Mouse (Mus musculus) cerebellum, postnatal 36 days (tissue): ENCODE measurements around the gene Art2b.
"Not testable (repeated sequence)": the region's sequence is repeated elsewhere in the genome, so short reads cannot be mapped to it uniquely, and the experiment has no call there.

Experiments used
- DNase-seq, 2 experiments: peaks; one replicate each; pipeline ENCODE4 v3.0.0; 2021 to 2022; ENCODE audit warnings: mixed read lengths in 2 of 2

The Art2b gene

DNA sequence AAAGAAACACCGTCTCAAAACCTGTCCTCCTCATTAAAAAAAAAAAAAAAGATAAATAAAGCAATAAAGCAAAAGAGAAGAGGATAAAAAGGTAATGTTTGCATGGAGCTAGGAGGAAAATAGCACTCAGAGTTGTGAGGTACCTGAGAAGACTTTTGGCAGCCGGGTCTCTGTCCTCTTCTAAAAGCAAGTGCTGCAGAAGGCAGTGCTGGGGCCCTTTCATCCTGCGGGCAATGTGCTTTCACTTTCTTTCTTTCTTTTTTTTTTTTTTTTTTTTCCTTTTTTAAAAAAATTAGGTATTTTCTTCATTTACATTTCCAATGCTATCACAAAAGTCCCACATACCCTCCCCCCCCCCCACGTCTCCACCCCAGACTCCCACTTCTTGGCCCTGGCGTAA, at the start of gene Art2b:
Gene Art2b, minus strand, starts transcription at position 193 of the 400 bp plus-strand sequence.
- DNase-seq, result no peak

DNA sequence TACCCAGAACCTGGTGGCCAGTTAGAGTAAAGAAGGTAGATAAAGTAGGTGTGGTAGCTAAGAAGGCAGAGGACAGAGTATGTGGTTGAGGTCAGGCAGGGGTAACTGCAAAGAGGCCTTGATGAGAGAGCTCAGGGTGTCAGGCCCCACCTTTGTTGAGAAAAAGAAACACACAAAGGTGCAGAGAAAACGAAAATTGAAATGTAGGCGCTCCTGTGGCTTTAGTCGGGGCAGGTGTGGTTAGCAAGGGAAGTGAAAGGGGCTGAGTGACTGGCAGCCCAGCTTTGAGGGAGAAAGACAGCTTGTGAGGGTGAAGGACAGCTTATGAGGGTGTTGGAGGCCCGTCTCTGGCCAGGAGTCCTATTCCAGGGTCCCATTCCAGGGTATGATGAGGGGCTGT, 49.1 kb upstream of the Art2b start:
- no peak for DNase-seq

DNA sequence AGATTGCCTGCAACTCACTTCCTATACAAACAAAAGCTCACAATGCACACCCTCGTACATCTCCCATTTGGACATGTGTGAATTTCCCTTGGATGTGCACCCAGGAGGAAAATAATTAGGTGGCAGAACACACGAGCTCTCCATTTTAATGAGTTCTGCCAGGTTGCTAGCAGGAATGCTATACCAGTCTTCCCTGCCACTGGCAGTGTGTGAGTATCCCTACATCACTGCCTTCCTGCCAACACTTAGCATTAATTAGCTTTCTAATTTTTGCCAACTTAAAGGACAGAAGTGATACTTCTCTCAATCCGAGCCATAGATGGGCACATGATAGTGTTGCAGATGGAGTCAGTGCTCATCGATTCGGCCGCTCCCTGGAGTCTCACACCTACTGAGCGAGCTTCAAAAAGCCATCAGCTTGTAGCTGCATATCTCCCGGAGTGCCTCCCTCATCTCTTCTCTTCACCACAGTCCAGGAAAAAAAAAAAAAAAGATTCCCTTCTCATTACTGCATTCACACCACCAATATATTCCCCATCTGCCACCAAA, 48.3 kb upstream of the Art2b start:
- DNase-seq, result no peak

DNA sequence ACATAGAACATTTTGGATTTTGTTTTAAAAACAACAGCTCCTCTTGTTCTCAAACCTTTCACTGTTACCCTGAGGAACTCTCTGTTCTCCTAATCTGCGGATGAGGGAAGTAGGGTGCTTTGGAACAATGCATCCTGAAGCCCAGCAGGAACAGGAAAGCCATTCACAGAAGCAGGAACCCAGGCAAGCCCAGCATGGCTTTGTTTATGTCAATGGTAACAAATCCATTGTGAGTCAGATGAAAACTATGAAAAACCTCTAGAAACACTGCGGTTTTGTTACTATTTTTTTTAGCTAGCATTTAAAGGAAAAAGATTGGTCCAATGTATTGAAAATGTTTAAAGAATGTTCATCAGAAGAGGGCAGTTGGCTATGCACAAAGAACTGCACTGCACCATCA, 43.1 kb upstream of the Art2b start:
- no peak for DNase-seq

DNA sequence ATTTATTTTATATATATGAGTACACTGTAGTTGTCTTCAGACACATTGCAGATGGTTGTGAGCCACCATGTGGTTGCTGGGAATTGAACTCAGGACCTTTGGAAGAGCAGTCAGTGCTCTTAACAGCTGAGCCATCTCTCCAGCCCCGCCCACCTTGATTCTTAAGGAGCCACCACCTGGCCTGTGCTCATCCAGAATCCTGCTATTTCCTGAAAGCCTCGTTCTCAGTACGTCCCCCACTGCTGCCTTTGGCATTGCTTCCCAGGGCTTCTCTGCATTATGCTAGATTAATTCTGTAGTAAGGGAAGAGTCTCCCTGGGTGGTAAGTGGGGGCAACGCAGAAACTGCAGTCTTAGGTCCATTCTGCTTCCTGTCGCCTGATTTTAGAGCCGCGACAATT, 41.8 kb upstream of the Art2b start:
- DNase-seq, result not testable (repeated sequence)

DNA sequence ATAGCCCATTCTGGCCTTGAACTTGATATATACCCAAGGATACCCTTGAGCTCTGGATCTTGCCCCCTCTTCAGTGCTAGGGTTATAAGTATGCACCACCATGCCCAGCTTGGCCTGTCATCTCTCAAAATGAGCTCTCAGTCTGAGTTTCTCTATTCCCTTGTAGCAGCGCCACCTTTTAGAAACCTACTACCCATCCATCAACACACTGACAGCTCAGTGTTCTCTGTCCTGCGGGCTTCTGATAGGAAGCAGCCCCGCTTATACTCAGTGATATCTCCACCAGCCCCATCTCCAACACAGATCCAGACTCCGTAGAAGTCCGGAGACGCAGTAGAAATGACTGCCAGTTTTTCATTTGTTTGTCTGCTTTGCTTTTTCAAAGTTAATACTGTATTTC, 38.9 kb upstream of the Art2b start:
- no peak for DNase-seq

DNA sequence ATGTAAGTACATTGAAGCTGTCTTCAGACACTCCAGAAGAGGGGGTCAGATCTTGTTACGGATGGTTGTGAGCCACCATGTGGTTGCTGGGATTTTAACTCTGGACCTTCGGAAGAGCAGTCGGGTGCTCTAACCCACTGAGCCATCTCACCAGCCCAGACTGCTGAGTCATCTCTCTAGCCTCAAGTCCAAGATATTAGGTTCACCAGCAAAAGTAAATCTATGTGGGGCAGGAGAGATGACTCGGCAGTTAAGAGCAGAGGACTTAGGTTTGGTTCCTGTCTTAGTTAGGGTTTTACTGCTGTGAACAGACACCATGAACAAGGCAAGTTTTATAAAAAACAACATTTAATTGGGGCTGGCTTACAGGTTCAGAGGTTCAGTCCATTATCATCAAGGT, 36.5 kb upstream of the Art2b start:
- DNase-seq, result not testable (repeated sequence)

DNA sequence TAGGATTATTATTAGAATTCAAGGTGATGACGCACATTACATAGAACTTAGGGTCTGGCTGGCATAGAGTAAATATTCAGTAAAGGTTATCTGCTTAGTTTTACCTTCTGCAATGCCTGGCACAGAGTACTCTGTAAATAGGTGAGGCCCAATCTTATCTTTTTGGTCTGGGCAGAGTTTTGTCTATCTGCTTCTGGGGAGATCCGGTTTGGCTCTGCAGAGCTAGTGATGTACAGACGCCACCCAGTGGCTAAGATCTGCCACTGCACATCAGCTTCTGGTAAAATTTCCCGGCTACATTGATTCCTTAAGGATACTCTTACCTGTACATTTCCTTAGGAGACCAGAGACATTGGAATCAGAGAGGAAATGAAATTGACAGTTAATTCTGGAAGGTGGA, 35.0 kb upstream of the Art2b start:
- DNase-seq, result peak; percentile 30 to 33

DNA sequence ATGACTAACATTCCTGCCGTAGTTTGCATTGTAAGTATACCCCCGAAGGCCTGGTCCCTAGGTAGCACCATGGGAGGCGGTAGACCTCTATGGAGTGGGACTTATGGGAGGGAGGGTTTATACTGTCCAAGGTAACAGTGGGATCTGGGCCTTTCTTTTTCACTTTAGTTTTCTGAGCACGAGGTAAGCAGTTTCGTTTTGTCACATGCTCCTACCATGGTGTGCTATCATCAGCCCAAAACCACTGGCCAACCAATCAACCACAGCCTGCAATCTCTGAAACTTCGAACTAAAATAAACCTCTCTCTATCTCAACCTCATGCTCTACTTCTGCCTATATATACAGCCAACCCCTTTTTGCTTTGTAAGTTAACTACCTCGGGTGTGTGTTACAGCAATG, 32.9 kb upstream of the Art2b start:
- no peak for DNase-seq

DNA sequence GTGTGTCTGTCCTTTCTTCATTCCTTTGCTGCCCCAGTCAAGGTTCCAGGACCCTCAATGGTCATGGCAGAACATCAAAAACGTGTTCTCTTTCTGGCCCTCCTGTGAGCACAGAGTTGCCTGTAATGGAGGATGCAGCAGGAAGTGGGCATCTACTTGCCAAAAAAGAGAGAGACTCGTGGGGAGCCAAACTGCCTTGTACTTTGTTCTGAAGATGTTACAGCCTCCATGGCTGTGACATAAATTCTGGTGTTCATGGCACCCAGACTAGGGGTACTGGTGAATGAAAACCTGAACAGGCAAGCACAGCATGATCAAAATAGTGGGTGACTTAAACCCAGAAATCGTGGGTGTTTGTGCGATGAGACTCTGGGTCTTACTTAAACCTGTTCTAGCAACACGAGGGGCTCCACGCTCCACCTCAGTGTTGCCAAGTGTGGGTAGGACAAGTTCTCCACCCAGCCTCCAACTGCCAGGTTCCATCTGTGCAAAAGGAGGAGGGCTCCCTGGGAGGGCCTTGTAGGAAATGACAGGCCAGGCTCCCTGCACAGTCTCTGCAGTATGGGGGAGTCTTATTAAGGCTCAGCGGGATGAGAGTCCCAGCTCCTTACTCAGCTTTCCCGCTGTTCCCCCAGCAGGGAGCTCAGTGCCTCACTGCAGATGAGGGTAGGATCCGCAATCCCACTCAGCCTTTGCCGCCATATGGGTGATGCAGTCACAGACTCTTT, 32.2 kb upstream of the Art2b start:
- DNase-seq, result no peak

DNA sequence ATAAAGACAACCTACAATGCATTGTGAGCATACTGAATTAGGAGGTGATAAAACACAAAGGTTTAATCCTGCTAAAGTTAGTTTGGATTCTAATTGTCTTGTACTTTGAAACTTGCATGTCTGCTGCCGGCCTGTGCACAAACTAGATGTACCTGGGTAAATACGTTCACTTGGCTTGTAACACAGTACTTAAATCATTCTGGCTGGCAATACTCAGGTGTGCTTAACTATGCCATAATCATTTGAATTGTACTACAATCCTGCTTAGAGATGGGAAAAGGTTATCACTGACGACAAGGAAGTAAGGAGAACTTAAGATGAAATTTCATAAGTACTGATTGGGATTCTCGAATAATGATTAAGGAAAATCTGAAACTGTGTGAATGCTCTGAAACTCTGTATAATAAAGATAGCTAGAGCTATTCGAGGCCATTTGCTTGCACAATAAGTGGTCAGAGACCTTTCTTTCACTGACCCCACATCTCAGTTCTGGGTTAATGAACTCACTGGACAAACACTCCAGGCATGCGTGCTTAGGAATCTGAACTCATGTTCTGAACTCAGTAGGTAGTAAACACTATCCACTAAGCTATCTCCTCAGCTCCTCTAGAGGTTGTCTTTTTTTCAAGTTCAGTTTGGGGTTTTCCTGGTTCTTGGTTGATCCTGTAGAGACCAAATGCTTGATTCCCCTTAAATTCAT, 30.9 kb upstream of the Art2b start:
- no peak for DNase-seq

DNA sequence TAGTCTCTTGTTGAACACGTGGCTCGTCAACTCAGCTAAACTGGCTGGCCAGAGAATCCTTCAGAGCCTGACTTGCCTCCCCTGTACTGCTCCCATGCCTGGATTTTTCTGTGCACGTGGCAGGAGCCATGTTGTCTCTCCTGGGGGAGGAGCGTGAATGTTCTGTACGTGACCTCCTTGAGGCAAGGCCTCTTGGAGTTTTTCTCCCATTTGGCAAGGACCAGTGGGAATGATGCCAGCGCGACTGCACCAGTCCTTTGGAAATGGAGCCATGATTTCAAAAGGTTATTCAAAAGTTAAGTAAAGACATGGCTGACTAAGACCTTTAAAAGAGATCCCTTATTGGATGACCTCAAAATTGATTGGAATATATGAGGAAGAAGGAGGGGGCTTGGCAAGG, 30.0 kb upstream of the Art2b start:
- no peak for DNase-seq

DNA sequence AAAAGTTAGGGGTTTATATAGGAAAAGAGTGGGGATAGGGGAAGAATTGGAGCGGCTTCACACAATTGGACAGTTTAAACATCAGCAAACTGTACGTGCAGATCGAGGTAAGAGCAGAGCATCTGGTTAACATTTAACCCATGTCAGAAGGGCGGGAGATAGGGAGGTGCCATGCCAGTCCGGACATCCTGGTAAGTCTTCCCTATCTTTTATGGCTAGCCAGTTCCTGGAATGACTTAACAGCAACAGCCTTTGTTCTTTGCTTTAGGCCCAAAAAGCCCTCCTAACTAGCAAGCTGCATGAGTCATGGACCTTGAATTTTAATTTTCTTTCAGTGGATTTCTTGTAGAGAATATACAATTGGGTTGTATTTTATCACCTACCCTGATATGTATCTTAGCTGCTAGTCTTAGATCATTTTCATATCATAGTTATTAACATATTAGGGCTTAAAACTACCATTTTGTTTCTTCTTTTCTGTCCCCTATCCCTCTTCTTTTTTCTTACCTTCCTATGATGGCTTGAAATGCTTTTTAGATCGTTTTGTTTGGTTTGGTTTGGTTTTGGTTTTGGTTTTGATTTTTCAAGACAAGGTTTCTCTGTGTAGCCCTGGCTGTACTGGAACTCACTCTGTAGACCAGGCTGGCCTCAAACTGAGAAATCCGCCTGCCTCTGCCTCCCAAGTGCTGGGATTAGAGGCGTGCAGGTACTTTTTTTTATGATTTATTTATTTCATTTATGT, 27.6 kb upstream of the Art2b start:
- DNase-seq, result not testable (repeated sequence)

DNA sequence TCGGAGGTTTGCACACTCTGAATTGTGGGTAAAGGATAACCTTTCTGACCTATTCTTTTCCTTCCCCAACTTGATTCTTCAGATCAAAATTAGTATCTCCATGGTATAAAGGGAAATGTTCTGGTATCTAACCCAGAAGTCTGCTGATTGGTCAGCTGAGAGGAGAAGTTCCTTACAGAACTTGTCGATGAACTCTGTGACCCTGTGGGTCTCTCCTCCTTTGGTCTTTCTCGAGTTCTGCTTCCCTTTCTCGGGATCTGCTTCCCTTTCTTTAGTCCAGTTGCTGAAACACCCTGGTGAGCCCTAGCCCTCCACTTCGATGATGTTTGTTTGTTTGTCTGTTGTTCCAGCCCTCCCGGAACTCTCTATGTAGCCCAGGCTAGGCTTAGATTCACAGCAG, 22.4 kb upstream of the Art2b start:
- no peak for DNase-seq

DNA sequence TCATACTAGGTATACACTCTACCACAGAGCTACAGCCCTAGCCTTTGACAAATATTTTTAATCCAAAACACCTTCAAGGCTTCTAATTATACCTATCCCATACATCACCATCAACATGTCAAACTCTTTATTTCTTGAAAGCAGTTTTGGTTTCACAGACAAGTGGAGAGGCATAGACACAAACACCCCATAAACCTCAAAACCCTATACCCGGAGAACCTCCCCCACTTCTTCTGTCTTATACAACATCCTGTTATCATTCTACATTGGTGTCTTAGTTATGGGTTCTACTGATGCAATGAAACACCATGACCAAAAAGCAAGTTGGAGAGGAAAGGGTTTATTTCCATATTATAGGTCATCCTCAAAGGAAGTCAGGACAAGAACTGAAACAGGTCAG, 15.0 kb upstream of the Art2b start:
- no peak for DNase-seq

DNA sequence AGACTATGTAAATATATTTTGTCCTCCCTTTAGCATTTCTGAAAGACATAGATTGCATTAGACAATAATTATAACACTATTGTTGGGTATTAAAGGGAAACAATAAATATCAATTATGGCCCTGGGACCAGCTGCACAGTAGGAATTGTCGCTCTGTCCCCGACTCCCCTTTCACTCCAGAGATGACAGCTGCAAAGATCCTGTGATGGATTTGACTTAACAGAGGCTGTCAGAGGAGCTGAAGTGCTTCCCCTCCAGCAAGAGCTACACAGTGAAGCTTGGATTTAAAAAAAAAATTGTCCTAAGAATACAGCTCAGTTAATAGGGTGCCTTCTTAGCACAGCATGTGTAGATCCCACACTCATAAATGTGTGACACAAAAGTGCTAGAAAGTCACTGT, 13.1 kb upstream of the Art2b start:
- no peak for DNase-seq

DNA sequence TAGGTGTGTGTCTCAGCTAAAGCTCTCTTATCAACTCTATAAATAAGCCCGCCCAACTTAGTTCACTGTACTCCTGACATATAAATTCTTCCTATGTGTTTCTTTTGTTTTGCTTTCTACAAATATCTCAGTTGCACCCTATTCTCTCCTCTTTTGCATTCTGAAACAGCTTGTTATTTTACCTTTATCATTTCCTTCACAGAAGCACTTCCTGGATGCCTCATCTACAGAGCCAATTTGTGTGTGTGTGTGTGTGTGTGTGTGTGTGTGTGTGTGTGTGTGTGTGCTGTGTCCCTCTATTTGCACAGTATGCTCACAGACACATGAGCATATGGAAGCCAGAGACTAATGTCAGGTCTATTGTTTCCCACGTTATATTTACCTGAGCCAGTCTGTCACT, 9.6 kb upstream of the Art2b start:
- DNase-seq, result no peak

DNA sequence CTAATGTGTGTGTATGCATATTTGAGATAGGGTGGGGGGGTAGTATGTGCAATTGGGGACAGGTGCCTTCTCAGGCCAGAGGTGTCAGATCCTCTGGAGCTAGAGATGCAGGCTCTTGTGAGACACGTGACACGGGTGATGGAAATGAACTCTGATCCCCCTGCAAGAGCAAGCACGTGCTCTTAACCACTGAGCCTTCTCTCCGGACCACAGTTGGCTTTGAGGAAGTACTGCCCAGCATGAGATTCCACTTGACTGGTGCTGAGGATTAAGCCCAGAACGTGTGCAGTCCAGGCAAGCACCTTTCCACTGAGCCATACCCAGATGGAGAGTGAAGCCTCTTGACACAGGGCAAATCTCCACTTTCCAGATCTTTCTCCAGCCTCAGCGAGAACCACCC, 1.1 kb downstream of the Art2b start:
- not testable (repeated sequence) for DNase-seq

DNA sequence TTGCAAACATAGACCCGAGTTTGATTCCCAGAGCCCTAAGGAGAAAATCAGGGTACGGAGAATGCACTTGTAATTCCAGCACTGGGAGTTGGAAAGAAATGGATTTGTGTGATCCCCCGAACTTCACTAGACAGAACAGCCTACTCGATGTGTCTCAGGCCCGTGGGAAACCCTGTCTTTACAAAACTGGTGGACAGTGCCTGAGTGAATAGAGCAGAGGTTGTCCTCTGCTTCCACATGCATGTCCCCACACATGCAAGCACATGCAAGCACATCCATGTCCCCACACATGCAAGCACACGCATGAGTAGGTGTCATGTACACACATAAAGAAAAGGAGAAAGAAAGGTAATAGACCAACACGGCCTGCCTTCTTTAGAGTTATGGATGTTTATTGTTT, 3.4 kb downstream of the Art2b start:
- no peak for DNase-seq

DNA sequence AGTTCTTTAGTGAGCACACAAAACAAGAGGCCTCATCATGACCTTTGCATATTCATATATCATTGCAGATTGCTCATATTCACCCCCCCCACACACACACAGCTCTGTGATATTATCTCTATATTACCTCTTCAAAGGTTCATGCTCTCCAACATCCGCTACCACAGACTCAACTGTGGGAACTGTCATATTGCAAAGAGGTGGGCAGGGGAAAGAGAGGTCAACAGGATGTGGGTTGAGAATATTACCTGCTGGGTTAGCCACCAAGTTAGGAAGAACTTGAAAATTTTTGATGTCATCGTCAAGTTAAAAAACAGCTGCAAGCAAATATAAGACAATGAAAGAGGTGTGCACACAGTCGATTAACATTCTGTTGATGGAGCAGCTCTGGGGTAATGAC, 4.5 kb downstream of the Art2b start:
- not testable (repeated sequence) for DNase-seq

DNA sequence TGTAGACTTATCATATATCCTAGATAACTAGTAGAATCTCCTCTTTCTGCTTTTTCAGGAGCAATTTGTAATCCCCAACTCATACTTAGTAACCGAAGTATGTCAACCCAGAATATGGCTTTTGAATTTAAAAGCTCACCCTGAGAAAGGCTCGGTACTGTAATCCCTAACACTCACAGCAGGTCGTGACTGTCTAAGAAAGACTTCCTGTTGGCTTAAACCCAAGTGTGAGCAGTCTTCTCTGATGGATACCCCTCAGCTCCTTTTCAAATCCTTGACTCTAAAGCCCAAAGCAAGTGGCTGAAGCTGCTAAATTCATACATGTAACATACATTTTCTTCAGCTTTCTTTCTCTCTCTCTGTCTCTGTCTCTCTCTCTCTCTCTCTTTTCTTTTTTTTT, 11.0 kb downstream of the Art2b start:
- DNase-seq, result no peak

DNA sequence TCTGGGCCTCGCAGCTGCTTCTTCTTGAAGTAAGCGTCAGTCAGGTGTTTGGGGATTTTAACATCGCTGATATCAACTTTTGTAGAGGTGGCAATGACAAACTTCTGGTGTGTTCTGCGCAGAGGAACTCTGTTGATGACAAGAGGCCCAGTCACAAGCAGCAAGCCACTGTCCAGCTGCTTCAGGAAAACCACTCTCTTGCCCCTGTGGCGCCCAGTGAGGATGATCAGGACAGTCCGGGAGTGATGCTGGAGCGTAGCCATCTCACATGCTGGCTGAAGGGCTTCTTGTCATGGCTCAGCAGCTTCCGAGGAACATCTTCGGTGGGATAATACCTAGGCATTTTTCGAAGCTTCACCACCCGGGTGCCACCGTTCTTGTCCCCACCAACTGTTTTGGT, 11.8 kb downstream of the Art2b start:
- not testable (repeated sequence) for DNase-seq

DNA sequence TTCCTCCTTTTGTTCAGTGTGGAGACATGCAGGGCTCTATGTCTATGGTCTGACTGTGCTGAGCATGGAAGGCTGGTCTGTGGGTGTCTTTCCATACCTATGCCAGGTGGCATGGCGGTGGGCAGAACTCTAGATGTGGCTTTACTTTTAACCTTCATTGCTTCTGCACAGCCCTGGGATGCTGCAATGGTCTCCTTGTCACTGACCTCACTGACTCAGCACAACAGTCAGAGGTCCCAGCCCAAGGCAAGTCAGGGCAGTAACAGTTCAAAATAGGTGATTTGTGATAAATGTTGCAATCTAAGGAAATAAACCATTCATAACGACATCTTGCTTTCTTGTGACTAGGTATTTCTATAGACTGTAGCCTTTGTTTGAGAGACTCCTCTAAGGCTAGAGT, 21.3 kb downstream of the Art2b start:
- DNase-seq, result no peak

DNA sequence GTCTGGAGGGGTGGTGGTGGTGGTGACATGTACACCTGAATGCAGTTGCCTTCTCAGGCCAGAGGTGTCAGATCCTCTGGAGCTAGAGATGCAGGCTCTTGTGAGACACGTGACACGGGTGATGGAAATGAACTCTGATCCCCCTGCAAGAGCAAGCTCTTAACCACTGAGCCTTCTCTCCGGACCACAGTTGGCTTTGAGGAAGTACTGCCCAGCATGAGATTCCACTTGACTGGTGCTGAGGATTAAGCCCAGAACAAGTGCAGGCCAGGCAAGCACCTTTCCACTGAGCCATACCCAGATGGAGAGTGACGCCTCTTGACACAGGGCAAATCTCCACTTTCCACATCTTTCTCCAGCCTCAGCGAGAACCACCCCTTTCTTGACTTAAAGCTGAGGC, 26.0 kb downstream of the Art2b start:
- DNase-seq, result not testable (repeated sequence)
